ENCODE assay signal across 20 mouse cellular contexts in genomic region chr17:49433071-49433470, GRCm38 (mm10). TPM values are rescaled to one million over a fixed set of nuclear protein-coding genes. Genes with fewer than 3 reads are reported as not detected.
DNase-seq lines count a peak whose midpoint lies in the region; ATAC-seq and TF ChIP-seq lines count a peak whose summit lies in the region.
"Had no signal": no experiment of that assay in that cellular context is flagged by ENCODE, and none has a peak within 500 bp of the region (broad histone marks: within the 10 kb centered on the region; RNA-seq: fewer than 3 reads in every experiment).

No protein-coding gene starts in this region.

- H3ac ChIP-seq in myocyte (ENCODE audit: control insufficient read depth, insufficient read length) = no peak overlapping the region

- H3K79me2 ChIP-seq in liver, adult 2 months (ENCODE audit: control insufficient read depth, insufficient read depth, low read length) = peaks cover 36% of the 10 kb centered on the region; the same call in 1 of the 2 replicates
- no peaks in the 10 kb centered on the region for H3K79me2 ChIP-seq in myocyte (ENCODE audit: control insufficient read depth, insufficient read depth)

- no peak for DNase-seq in gastrocnemius, adult 2 months
- no peak for DNase-seq in gastrocnemius, postnatal 14 days
- no peak for DNase-seq in liver, adult 2 months (ENCODE audit: extremely low read depth, low read depth, low spot score)
- DNase-seq in liver, embryonic 11.5 days (ENCODE audit: low spot score) = no peak
- no peak for DNase-seq in left cerebral cortex, adult 8-10 months (ENCODE audit: low spot score in 2 of 2)
- no peak for DNase-seq in natural killer cell, adult 2 months (ENCODE audit: low spot score in 2 of 2)
- DNase-seq: cerebellum, adult 11 months; layer of hippocampus, postnatal 36 days; thymus, adult 2 months; thymus, postnatal 4 days had no signal

- TF ChIP-seq POLR2A in liver, adult 2 months (IDR thresholded peaks at IDR 0.05; ENCODE audit: extremely low read depth, insufficient read depth, low read length) = no peak
- TF ChIP-seq POLR2A in bone marrow, adult 2 months (IDR thresholded peaks at IDR 0.05; ENCODE audit: borderline replicate concordance, control insufficient read depth, low read depth, low read length) = no peak
- TF ChIP-seq POLR2A in myocyte (IDR thresholded peaks at IDR 0.05; ENCODE audit: insufficient read length, low read depth) = no peak

- peak overlapping the region; percentile 76; the same call in 1 of the 2 replicates for H3K27ac ChIP-seq in gastrocnemius, adult 2 months
- H3K27ac ChIP-seq in liver, adult 2 months (replicated peaks; ENCODE audit: insufficient read depth, low read depth, low read length) = peak overlapping the region; percentile 15; the same call in 1 of the 2 replicates
- H3K27ac ChIP-seq in liver, embryonic 11.5 days (ENCODE audit: low read depth, low read length) = no peak overlapping the region
- H3K27ac ChIP-seq in bone marrow, adult 2 months (ENCODE audit: control insufficient read depth, insufficient read depth, low read depth, low read length, poor library complexity) = peak overlapping the region; percentile 26
- H3K27ac ChIP-seq: embryonic facial prominence, embryonic 10.5 days; forebrain, embryonic 12.5 days; heart, embryonic 13.5 days; hindbrain, embryonic 14.5 days; limb, embryonic 13.5 days; midbrain, embryonic 12.5 days had no signal

- no peaks in the 10 kb centered on the region for H3K9me3 ChIP-seq in liver, embryonic 11.5 days (ENCODE audit: control insufficient read depth, low read length)
- H3K9me3 ChIP-seq: embryonic facial prominence, embryonic 10.5 days; forebrain, embryonic 12.5 days; heart, embryonic 13.5 days; limb, embryonic 13.5 days; midbrain, embryonic 12.5 days had no signal

- H3K9ac ChIP-seq in liver, adult 2 months (ENCODE audit: low read depth, low read length) = no peak overlapping the region
- H3K9ac ChIP-seq in liver, embryonic 11.5 days (ENCODE audit: low read depth, low read length) = no peak overlapping the region
- H3K9ac ChIP-seq: forebrain, embryonic 12.5 days; heart, embryonic 13.5 days; hindbrain, embryonic 14.5 days; limb, embryonic 13.5 days; lung, embryonic 14.5 days; midbrain, embryonic 12.5 days had no signal

- H3K4me2 ChIP-seq in liver, embryonic 11.5 days = no peak overlapping the region
- H3K4me2 ChIP-seq in myocyte (ENCODE audit: low read depth) = peak overlapping the region; percentile 61
- H3K4me2 ChIP-seq: forebrain, embryonic 12.5 days; heart, embryonic 13.5 days; hindbrain, embryonic 14.5 days; limb, embryonic 13.5 days; lung, embryonic 14.5 days; midbrain, embryonic 12.5 days had no signal

- peaks cover 45% of the 10 kb centered on the region for H3K36me3 ChIP-seq in liver, adult 2 months (ENCODE audit: control insufficient read depth, insufficient read depth, low read length)
- H3K36me3 ChIP-seq in liver, embryonic 11.5 days (ENCODE audit: control insufficient read depth, insufficient read depth, low read length) = peaks cover 22% of the 10 kb centered on the region
- H3K36me3 ChIP-seq in myocyte (ENCODE audit: control insufficient read depth, insufficient read depth) = peaks cover 3% of the 10 kb centered on the region

- intact Hi-C loops in gastrocnemius, adult 2 months (cut with DNase I) = no loop called here
- intact Hi-C loops in gastrocnemius, postnatal 14 days (cut with DNase I; ENCODE audit: low total_unique reads) = no loop called here

- WGBS in liver, adult 2 months = 94% methylated on average over 6 of the region's 6 CpGs
- 94% methylated on average over 6 of the region's 6 CpGs for WGBS in liver, embryonic 11.5 days
- 92% methylated on average over 6 of the region's 6 CpGs for WGBS in bone marrow, adult 2 months

- H3K27me3 ChIP-seq in liver, adult 2 months (ENCODE audit: control insufficient read depth, insufficient read depth, low read length) = no peaks in the 10 kb centered on the region
- H3K27me3 ChIP-seq in liver, embryonic 11.5 days (replicated peaks; ENCODE audit: control insufficient read depth, insufficient read depth, low read length) = no peaks in the 10 kb centered on the region
- no peaks in the 10 kb centered on the region for H3K27me3 ChIP-seq in myocyte (ENCODE audit: control insufficient read depth, insufficient read depth, insufficient read length)
- H3K27me3 ChIP-seq: forebrain, embryonic 12.5 days; heart, embryonic 13.5 days; limb, embryonic 13.5 days; midbrain, embryonic 12.5 days had no signal

- no peak overlapping the region for H3K4me3 ChIP-seq in gastrocnemius, adult 2 months
- no peak overlapping the region for H3K4me3 ChIP-seq in liver, adult 2 months (ENCODE audit: insufficient read depth, low read depth, low read length)
- H3K4me3 ChIP-seq in liver, embryonic 11.5 days (ENCODE audit: low read depth, low read length) = no peak overlapping the region
- no peak overlapping the region for H3K4me3 ChIP-seq in bone marrow, adult 2 months (replicated peaks; ENCODE audit: control insufficient read depth, low read depth, low read length)
- H3K4me3 ChIP-seq in myocyte = no peak overlapping the region
- H3K4me3 ChIP-seq: embryonic facial prominence, embryonic 10.5 days; forebrain, embryonic 12.5 days; heart, embryonic 13.5 days; limb, embryonic 13.5 days; midbrain, embryonic 12.5 days had no signal

- no peak for ATAC-seq in liver, embryonic 11.5 days (replicated peaks; ENCODE audit: low FRiP score)
- ATAC-seq: inflammation-experienced regulatory T-cells, adult 6 months had no signal

- peaks cover 36% of the 10 kb centered on the region for H3K4me1 ChIP-seq in liver, adult 2 months (ENCODE audit: control insufficient read depth, insufficient read depth, low read length)
- H3K4me1 ChIP-seq in liver, embryonic 11.5 days (replicated peaks; ENCODE audit: control insufficient read depth, insufficient read depth, low read length) = peaks cover 52% of the 10 kb centered on the region
- peaks cover 15% of the 10 kb centered on the region; the same call in 1 of the 2 replicates for H3K4me1 ChIP-seq in bone marrow, adult 2 months (ENCODE audit: control insufficient read depth, insufficient read depth, low read length)

- TF ChIP-seq CTCF in gastrocnemius, adult 2 months (IDR thresholded peaks at IDR 0.05) = no peak
- no peak for TF ChIP-seq CTCF in liver, adult 2 months (IDR thresholded peaks at IDR 0.05; ENCODE audit: low read depth, low read length)
- no peak for TF ChIP-seq CTCF in bone marrow, adult 2 months (IDR thresholded peaks at IDR 0.05; ENCODE audit: control insufficient read depth, insufficient read depth, low read length)

TF ChIP-seq in myocyte, 11 proteins besides CTCF, POLR2A, EP300 and RAD21:
- TF ChIP-seq POLR2AphosphoS2 (IDR thresholded peaks at IDR 0.05; ENCODE audit: insufficient read length, low read depth) (no peak), TCF12 (IDR thresholded peaks at IDR 0.05; ENCODE audit: insufficient read depth, poor library complexity, severe bottlenecking) (no peak), MAX (IDR thresholded peaks at IDR 0.05; ENCODE audit: low read depth) (no peak), TCF3 (IDR thresholded peaks at IDR 0.05; ENCODE audit: insufficient read length, low read depth) (no peak), MYOD1 (IDR thresholded peaks at IDR 0.05; ENCODE audit: control insufficient read depth in 1 of 3, insufficient read length in 2 of 3, low read depth in 2 of 3) (no peak), REST (IDR thresholded peaks at IDR 0.05; ENCODE audit: insufficient read depth, insufficient read length) (no peak), E2F4 (IDR thresholded peaks at IDR 0.05; ENCODE audit: insufficient read depth) (no peak), CEBPB (IDR thresholded peaks at IDR 0.05; ENCODE audit: insufficient read depth, poor library complexity, severe bottlenecking) (no peak), USF1 (IDR thresholded peaks at IDR 0.05; ENCODE audit: low read depth) (no peak)

RNA-seq across cellular contexts. Expression of gene Mocs1, which starts 4.9 kb away (rescaled TPM):
- total RNA-seq in gastrocnemius, adult 2 months (2021) = 10 to 100 TPM; 18.5 to 19.4 TPM
- total RNA-seq in gastrocnemius, postnatal 14 days (2021) = 10 to 100 TPM; 12.3 to 18.7 TPM
- total RNA-seq in liver, adult 2 months (2014; rRNA removed) = 46.1 and 50.6 TPM in 2 replicates
- polyA plus RNA-seq in liver, adult 2 months (2012; rRNA removed) = 124 and 125 TPM in 2 replicates
- 15.8 and 16.2 TPM in 2 replicates for polyA plus RNA-seq in liver, embryonic 11.5 days (2014; fragmentation: Nextera tagmentation; extraction: Ambion mirVana)
- 44.8 and 129 TPM in 2 replicates for polyA plus RNA-seq in bone marrow, adult 2 months (2011; ENCODE audit: insufficient read depth, insufficient read length, low replicate concordance, missing spikeins)
- 12.7 TPM for polyA plus RNA-seq in myocyte (2012; fragmentation: generic; extraction: Trizol)
- 10 to 100 TPM; 11.7 to 20.4 (median 16.0) TPM for total RNA-seq in left cerebral cortex, adult 8-10 months (2022)
